Mouse (Mus musculus) neutrophil, adult 5-6 weeks (primary cell): Measurements from ENCODE around the gene Clptm1l. TPM values are rescaled to one million over a fixed set of nuclear protein-coding genes. Genes with fewer than 3 reads are reported as not detected.

Experiments used
- ATAC-seq: fragments of 151-379, 151-347 bp; 2 replicates; pipeline ENCODE4 v1.8.0; 2017; ENCODE audit warnings: mild to moderate bottlenecking, moderate TSS enrichment; ENCODE audit not compliant: insufficient number of reproducible peaks, poor library complexity, low FRiP score, severe bottlenecking; ENCODE audit errors: extremely low read depth
- total RNA-seq: library from RNA; stranded (forward); fragments of 200-1000 nt; gene quantifications from 2 replicates; pipeline ENCODE4 v1.2.3, GENCODE M21; 2017

Clptm1l gene
- total RNA-seq, 1 experiment from 2014 or later, result 80.4 TPM

DNA sequence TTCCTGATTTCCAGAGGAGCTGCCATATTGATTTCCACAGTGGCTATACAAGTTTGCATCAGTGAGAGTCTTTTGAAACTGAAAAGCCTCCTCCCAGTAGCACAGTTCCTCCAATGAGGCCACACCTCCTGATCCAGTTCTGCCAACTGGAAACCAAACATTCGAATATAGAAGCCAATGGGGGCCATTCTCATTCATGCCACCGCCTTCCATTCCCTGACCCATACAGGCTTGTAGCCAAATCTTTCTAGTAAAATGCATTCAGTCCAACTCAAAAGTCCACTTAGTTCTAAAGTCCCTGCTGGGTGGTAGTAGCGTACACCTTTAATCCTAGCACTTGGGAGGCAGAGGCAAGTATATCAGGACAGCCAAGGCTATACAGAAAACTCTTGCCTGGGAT lies 49.5 kb downstream of the Clptm1l start:
- ATAC-seq, result no peak

DNA sequence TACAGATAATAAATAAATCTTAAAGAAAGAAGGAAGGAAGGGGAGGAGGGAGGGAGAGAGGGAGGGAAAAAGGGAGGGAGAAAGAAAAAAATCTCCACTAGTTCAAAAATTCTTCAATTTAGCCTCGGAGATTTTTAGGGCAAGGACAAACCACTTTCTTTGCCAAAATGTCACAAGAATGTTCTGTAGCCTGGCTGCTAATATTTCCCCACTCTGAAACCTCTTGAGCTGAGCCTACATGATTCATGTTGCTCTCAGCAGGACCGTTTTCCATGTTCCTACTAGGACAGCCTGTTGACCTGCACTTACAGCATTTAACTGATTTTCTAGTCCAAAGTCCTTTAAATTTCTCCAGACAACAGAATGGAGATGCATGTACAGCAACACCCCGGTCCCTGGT lies 51.2 kb downstream of the Clptm1l start:
- ATAC-seq, result no peak

DNA sequence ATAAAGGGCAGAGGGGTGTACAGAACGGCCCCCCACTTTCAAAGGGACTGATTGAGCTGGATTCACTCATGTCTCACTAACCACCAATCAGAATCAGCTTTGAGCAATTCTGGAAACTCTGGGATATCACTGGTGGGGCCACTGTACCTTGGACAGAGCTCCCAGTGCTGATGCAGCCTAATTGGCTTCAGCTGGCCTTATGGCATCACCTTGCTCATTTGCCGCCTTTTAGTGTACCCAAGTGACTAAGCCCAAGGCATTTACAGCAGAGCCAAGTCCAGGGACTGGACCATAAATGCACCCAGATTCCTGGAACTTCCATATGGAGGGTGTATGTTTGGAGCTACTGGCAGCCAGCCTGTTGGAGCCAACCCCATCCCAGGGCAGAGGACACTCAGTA lies 55.1 kb downstream of the Clptm1l start:
- no peak for ATAC-seq

DNA sequence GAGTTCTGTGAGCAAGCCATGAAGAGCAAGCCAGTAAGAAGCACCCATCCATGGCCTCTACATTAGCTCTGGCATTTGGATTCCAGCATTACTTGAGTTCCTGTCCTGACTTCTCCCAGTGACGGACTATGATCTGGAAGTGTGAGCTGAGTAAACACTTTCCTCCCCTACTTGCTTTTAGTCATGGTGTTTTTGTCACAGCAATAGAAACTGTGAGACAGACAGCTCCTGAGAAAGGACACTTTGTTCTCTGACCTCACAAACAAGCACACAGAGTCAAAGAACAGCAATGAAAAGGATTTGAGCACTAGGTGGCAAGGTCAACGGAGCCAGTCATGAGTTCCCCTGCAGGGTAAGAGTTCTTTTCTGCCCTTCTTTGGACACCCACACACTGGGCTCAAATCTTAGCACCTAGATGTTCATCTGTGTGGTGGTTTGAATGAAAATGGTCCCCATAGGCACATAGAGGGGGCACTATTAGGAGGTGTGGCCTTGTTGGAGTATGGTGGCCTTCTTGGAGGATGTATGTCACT lies 56.4 kb downstream of the Clptm1l start:
- no peak for ATAC-seq

Other genes starting within 250 kb of the Clptm1l start
- 55.7 and 62.5 TPM in 2 replicates for gene Lpcat1, start 136.8 kb upstream of the Clptm1l start, total RNA-seq
- not detected in 2 replicates for gene Slc6a3, start 67.3 kb upstream of the Clptm1l start, total RNA-seq
- 0.86 and 2.3 TPM in 2 replicates for gene Tert, start 22.9 kb downstream of the Clptm1l start, total RNA-seq
- gene Slc6a18, start 74.0 kb downstream of the Clptm1l start, total RNA-seq, result not detected in 2 replicates
- gene Slc6a19, start 100.9 kb downstream of the Clptm1l start, total RNA-seq, result 3.1 and 3.3 TPM in 2 replicates
- gene Slc12a7, start 129.1 kb downstream of the Clptm1l start, total RNA-seq, result 29.8 and 46.2 TPM in 2 replicates
- gene Nkd2, start 243.6 kb downstream of the Clptm1l start, total RNA-seq, result 0.25 TPM in 1 of 2 replicates, not detected in the other